Mouse (Mus musculus): ENCODE data around the gene Snap23. TPM values are rescaled to one million over a fixed set of nuclear protein-coding genes. Genes with fewer than 3 reads are reported as not detected.

The Snap23 gene
- polyA plus RNA-seq, 1 experiment from 2014 or later, result 56.0 TPM

- 83% methylated on average over 2 of the region's 2 CpGs for WGBS
- Histone ChIP-seq H3K9ac (no peak overlapping the region), H3K27ac (no peak overlapping the region), H3K9me3 (no peaks in the 10 kb centered on the region), H3K4me1 (no peaks in the 10 kb centered on the region), H3K27me3 (no peaks in the 10 kb centered on the region), H3K4me3 (no peak overlapping the region), H3K4me2 (no peak overlapping the region), H3K36me3 (peaks cover 64% of the 10 kb centered on the region)
- no peak for ATAC-seq (ENCODE audit: insufficient number of reproducible peaks, low FRiP score, low TSS enrichment, low read depth)
Observed at GRCm38 (mm10) chr2:120597734-120598133, 30.3 kb downstream of the Snap23 start.

GRCm38 (mm10) chr2:120599506-120599905, 32.0 kb downstream of the Snap23 start:
- Histone ChIP-seq H3K4me1 (no peaks in the 10 kb centered on the region), H3K4me3 (no peak overlapping the region), H3K9me3 (no peaks in the 10 kb centered on the region), H3K27ac (no peak overlapping the region), H3K27me3 (no peaks in the 10 kb centered on the region), H3K36me3 (peaks cover 67% of the 10 kb centered on the region), H3K4me2 (no peak overlapping the region), H3K9ac (no peak overlapping the region)
- WGBS, result 89% methylated on average over 4 of the region's 4 CpGs
- ATAC-seq (ENCODE audit: insufficient number of reproducible peaks, low FRiP score, low TSS enrichment, low read depth), result no peak

- H3K9ac ChIP-seq, result no peak overlapping the region
- H3K36me3 ChIP-seq, result peaks cover 17% of the 10 kb centered on the region
- no peak for ATAC-seq (ENCODE audit: insufficient number of reproducible peaks, low FRiP score, low TSS enrichment, low read depth)
- WGBS, result 89% methylated on average over 6 of the region's 6 CpGs
- no peaks in the 10 kb centered on the region for H3K27me3 ChIP-seq
- H3K27ac ChIP-seq, result no peak overlapping the region
- H3K4me3 ChIP-seq, result no peak overlapping the region
- peaks cover 15% of the 10 kb centered on the region for H3K4me1 ChIP-seq
- H3K4me2 ChIP-seq, result no peak overlapping the region
- no peaks in the 10 kb centered on the region for H3K9me3 ChIP-seq
Observed at GRCm38 (mm10) chr2:120606021-120606690, 38.7 kb downstream of the Snap23 start.

GRCm38 (mm10) chr2:120608830-120609723, 41.6 kb downstream of the Snap23 start, which contains the start of the genes Haus2 and Lrrc57:
Gene Haus2 (plus strand): TSS chr2:120609383.
Gene Lrrc57 (minus strand): TSS chr2:120609520.
- H3K4me3 ChIP-seq, result peak within 1 kb of the TSS; percentile 92
- peaks cover 15% of the 10 kb centered on the region for H3K4me1 ChIP-seq
- peaks cover 12% of the 10 kb centered on the region for H3K36me3 ChIP-seq
- H3K9ac ChIP-seq, result peak within 1 kb of the TSS; percentile 83
- H3K27me3 ChIP-seq, result no peaks in the 10 kb centered on the region
- H3K27ac ChIP-seq, result peak within 1 kb of the TSS; percentile 95
- WGBS, result under 1% methylated on average over 52 of the region's 52 CpGs
- H3K4me2 ChIP-seq, result peak within 1 kb of the TSS; percentile 64
- peak; percentile 92 for ATAC-seq (ENCODE audit: insufficient number of reproducible peaks, low FRiP score, low TSS enrichment, low read depth)
- no peaks in the 10 kb centered on the region for H3K9me3 ChIP-seq

- Histone ChIP-seq H3K4me2 (no peak overlapping the region), H3K27ac (no peak overlapping the region), H3K4me3 (no peak overlapping the region), H3K36me3 (peaks cover 57% of the 10 kb centered on the region), H3K4me1 (no peaks in the 10 kb centered on the region), H3K9ac (no peak overlapping the region), H3K27me3 (no peaks in the 10 kb centered on the region), H3K9me3 (no peaks in the 10 kb centered on the region)
- no peak for ATAC-seq (ENCODE audit: insufficient number of reproducible peaks, low FRiP score, low TSS enrichment, low read depth)
- 92% methylated on average over 5 of the region's 5 CpGs for WGBS
Observed at GRCm38 (mm10) chr2:120616279-120617163, 49.0 kb downstream of the Snap23 start.

GRCm38 (mm10) chr2:120619538-120619937, 52.1 kb downstream of the Snap23 start:
- Histone ChIP-seq H3K9ac (no peak overlapping the region), H3K27me3 (no peaks in the 10 kb centered on the region), H3K9me3 (no peaks in the 10 kb centered on the region), H3K36me3 (peaks cover 49% of the 10 kb centered on the region), H3K4me1 (no peaks in the 10 kb centered on the region), H3K4me2 (no peak overlapping the region), H3K4me3 (no peak overlapping the region), H3K27ac (no peak overlapping the region)
- no peak for ATAC-seq (ENCODE audit: insufficient number of reproducible peaks, low FRiP score, low TSS enrichment, low read depth)
- 100% methylated on average over 1 of the region's 1 CpGs for WGBS

- no peak overlapping the region for H3K27ac ChIP-seq
- no peak overlapping the region for H3K4me3 ChIP-seq
- H3K36me3 ChIP-seq, result peaks cover 24% of the 10 kb centered on the region
- H3K4me2 ChIP-seq, result no peak overlapping the region
- no peak overlapping the region for H3K9ac ChIP-seq
- no peaks in the 10 kb centered on the region for H3K4me1 ChIP-seq
- H3K9me3 ChIP-seq, result no peaks in the 10 kb centered on the region
- H3K27me3 ChIP-seq, result no peaks in the 10 kb centered on the region
- no peak for ATAC-seq (ENCODE audit: insufficient number of reproducible peaks, low FRiP score, low TSS enrichment, low read depth)
Observed at GRCm38 (mm10) chr2:120622920-120623319, 55.4 kb downstream of the Snap23 start.

- H3K4me2 ChIP-seq, result peak overlapping the region; percentile 74
- 29% methylated on average over 10 of the region's 10 CpGs for WGBS
- H3K9ac ChIP-seq, result peak overlapping the region; percentile 20; the same call in 1 of the 2 replicates
- H3K27me3 ChIP-seq, result no peaks in the 10 kb centered on the region
- no peak for ATAC-seq (ENCODE audit: insufficient number of reproducible peaks, low FRiP score, low TSS enrichment, low read depth)
- H3K9me3 ChIP-seq, result no peaks in the 10 kb centered on the region
- peaks cover 3% of the 10 kb centered on the region; the same call in 1 of the 2 replicates for H3K4me1 ChIP-seq
- H3K27ac ChIP-seq, result peak overlapping the region; percentile 27; the same call in 1 of the 2 replicates
- H3K36me3 ChIP-seq, result peaks cover 7% of the 10 kb centered on the region; the same call in 1 of the 2 replicates
- peak overlapping the region; percentile 64 for H3K4me3 ChIP-seq
Observed at GRCm38 (mm10) chr2:120628076-120628865, 60.8 kb downstream of the Snap23 start.

- peak; percentile 100 for ATAC-seq (ENCODE audit: insufficient number of reproducible peaks, low FRiP score, low TSS enrichment, low read depth)
- WGBS, result 2% methylated on average over 36 of the region's 36 CpGs
Observed at GRCm38 (mm10) chr2:120628886-120629735, 61.6 kb downstream of the Snap23 start, which contains the start of gene Stard9. Gene Stard9 (plus strand): TSS chr2:120629121.

GRCm38 (mm10) chr2:120630246-120630645, 62.8 kb downstream of the Snap23 start:
- no peak for ATAC-seq (ENCODE audit: insufficient number of reproducible peaks, low FRiP score, low TSS enrichment, low read depth)

More at GRCm38 (mm10) chr2:120628886-120629735, 61.6 kb downstream of the Snap23 start, which contains the start of gene Stard9:
- Histone ChIP-seq H3K27ac (peak within 1 kb of the TSS; percentile 59), H3K4me2 (peak within 1 kb of the TSS; percentile 74), H3K4me1 (peaks cover 3% of the 10 kb centered on the region; the same call in 1 of the 2 replicates), H3K9me3 (no peaks in the 10 kb centered on the region), H3K36me3 (peaks cover 7% of the 10 kb centered on the region; the same call in 1 of the 2 replicates), H3K4me3 (peak within 1 kb of the TSS; percentile 64), H3K27me3 (no peaks in the 10 kb centered on the region), H3K9ac (peak within 1 kb of the TSS; percentile 54)

More at GRCm38 (mm10) chr2:120630246-120630645, 62.8 kb downstream of the Snap23 start:
- no peak overlapping the region for H3K4me3 ChIP-seq
- WGBS, result 72% methylated on average over 2 of the region's 2 CpGs
- H3K9ac ChIP-seq, result no peak overlapping the region
- H3K36me3 ChIP-seq, result peaks cover 15% of the 10 kb centered on the region
- peak overlapping the region; percentile 74 for H3K4me2 ChIP-seq
- no peak overlapping the region for H3K27ac ChIP-seq
- no peaks in the 10 kb centered on the region for H3K9me3 ChIP-seq
- no peaks in the 10 kb centered on the region for H3K27me3 ChIP-seq
- H3K4me1 ChIP-seq, result peaks cover 3% of the 10 kb centered on the region; the same call in 1 of the 2 replicates
